Mouse (Mus musculus) thymus, adult 2 months (tissue): Measurements from ENCODE around the gene Fads3.

Experiments used
- CTCF ChIP-seq: fragments of 200-500 bp; IDR thresholded peaks from 2 replicates; pipeline ENCODE4 v1.5.1; 2012; ENCODE audit warnings: mild to moderate bottlenecking, control low read depth, low read length, moderate library complexity, borderline replicate concordance; ENCODE audit not compliant: control insufficient read depth, poor library complexity, insufficient read depth; ENCODE audit errors: extremely low read depth
- POLR2A ChIP-seq: fragments of 200-500 bp; IDR thresholded peaks from 2 replicates; pipeline ENCODE4 v1.6.1; 2012; ENCODE audit warnings: mild to moderate bottlenecking, low read length, control low read depth, moderate library complexity; ENCODE audit not compliant: control insufficient read depth, poor library complexity, insufficient read depth; ENCODE audit errors: extremely low read depth

GRCm38 (mm10) chr19:10107051-10107611, 65.8 kb downstream of the Fads3 start:
- TF ChIP-seq CTCF: no peak
- no peak for TF ChIP-seq POLR2A
